Mouse (Mus musculus): ENCODE results near the gene Vdac1. TPM values are rescaled to one million over a fixed set of nuclear protein-coding genes. Genes with fewer than 3 reads are reported as not detected.

Vdac1 gene
- polyA plus RNA-seq, 1 experiment from 2014 or later: 265 TPM

- 48% methylated on average over 7 of the region's 7 CpGs for WGBS
- Histone ChIP-seq H3K4me3 (no peak overlapping the region), H3K4me2 (no peak overlapping the region), H3K9ac (no peak overlapping the region), H3K27ac (peak overlapping the region; percentile 38), H3K4me1 (peaks cover 35% of the 10 kb centered on the region), H3K9me3 (no peaks in the 10 kb centered on the region), H3K36me3 (no peaks in the 10 kb centered on the region), H3K27me3 (no peaks in the 10 kb centered on the region)
- no peak for ATAC-seq (ENCODE audit: borderline replicate concordance, extremely low read depth, low FRiP score, low TSS enrichment)
These were observed 24.7 kb upstream of the Vdac1 start for GRCm38 (mm10) chr11:52335924-52336323.

- 61% methylated on average over 10 of the region's 10 CpGs for WGBS
- no peak for ATAC-seq (ENCODE audit: borderline replicate concordance, extremely low read depth, low FRiP score, low TSS enrichment)
- Histone ChIP-seq H3K9ac (no peak overlapping the region), H3K27me3 (no peaks in the 10 kb centered on the region), H3K27ac (peak overlapping the region; percentile 37), H3K36me3 (no peaks in the 10 kb centered on the region), H3K4me1 (peaks cover 36% of the 10 kb centered on the region), H3K4me2 (no peak overlapping the region), H3K4me3 (no peak overlapping the region), H3K9me3 (no peaks in the 10 kb centered on the region)
These were observed 22.9 kb upstream of the Vdac1 start for GRCm38 (mm10) chr11:52337651-52338295.

GRCm38 (mm10) chr11:52338351-52338750 lies 22.3 kb upstream of the Vdac1 start:
- Histone ChIP-seq H3K27ac (peak overlapping the region; percentile 37; the same call in 1 of the 2 replicates), H3K4me2 (no peak overlapping the region), H3K4me1 (peaks cover 30% of the 10 kb centered on the region), H3K9me3 (no peaks in the 10 kb centered on the region), H3K36me3 (no peaks in the 10 kb centered on the region), H3K27me3 (no peaks in the 10 kb centered on the region), H3K9ac (no peak overlapping the region), H3K4me3 (no peak overlapping the region)
- ATAC-seq (ENCODE audit: borderline replicate concordance, extremely low read depth, low FRiP score, low TSS enrichment): no peak
- WGBS: 54% methylated on average over 3 of the region's 3 CpGs

GRCm38 (mm10) chr11:52339098-52339497 lies 21.6 kb upstream of the Vdac1 start:
- no peak overlapping the region for H3K27ac ChIP-seq
- no peaks in the 10 kb centered on the region for H3K9me3 ChIP-seq
- no peaks in the 10 kb centered on the region for H3K27me3 ChIP-seq
- H3K36me3 ChIP-seq: no peaks in the 10 kb centered on the region
- ATAC-seq (ENCODE audit: borderline replicate concordance, extremely low read depth, low FRiP score, low TSS enrichment): no peak
- H3K4me1 ChIP-seq: peaks cover 29% of the 10 kb centered on the region
- no peak overlapping the region for H3K9ac ChIP-seq
- no peak overlapping the region for H3K4me2 ChIP-seq
- H3K4me3 ChIP-seq: no peak overlapping the region
- 84% methylated on average over 4 of the region's 4 CpGs for WGBS

GRCm38 (mm10) chr11:52339512-52339911 lies 21.1 kb upstream of the Vdac1 start:
- Histone ChIP-seq H3K27ac (no peak overlapping the region), H3K4me2 (no peak overlapping the region), H3K27me3 (no peaks in the 10 kb centered on the region), H3K9ac (no peak overlapping the region), H3K36me3 (no peaks in the 10 kb centered on the region), H3K4me3 (no peak overlapping the region), H3K9me3 (no peaks in the 10 kb centered on the region), H3K4me1 (peaks cover 29% of the 10 kb centered on the region)
- WGBS: 87% methylated on average over 12 of the region's 12 CpGs
- ATAC-seq (ENCODE audit: borderline replicate concordance, extremely low read depth, low FRiP score, low TSS enrichment): no peak

GRCm38 (mm10) chr11:52340123-52340864 lies 20.4 kb upstream of the Vdac1 start:
- Histone ChIP-seq H3K4me2 (no peak overlapping the region), H3K4me1 (peaks cover 29% of the 10 kb centered on the region), H3K4me3 (no peak overlapping the region), H3K9me3 (no peaks in the 10 kb centered on the region), H3K36me3 (no peaks in the 10 kb centered on the region), H3K27me3 (no peaks in the 10 kb centered on the region), H3K9ac (no peak overlapping the region), H3K27ac (no peak overlapping the region)
- no peak for ATAC-seq (ENCODE audit: borderline replicate concordance, extremely low read depth, low FRiP score, low TSS enrichment)
- 81% methylated on average over 12 of the region's 12 CpGs for WGBS

- ATAC-seq (ENCODE audit: borderline replicate concordance, extremely low read depth, low FRiP score, low TSS enrichment): no peak
- Histone ChIP-seq H3K36me3 (no peaks in the 10 kb centered on the region), H3K9ac (no peak overlapping the region), H3K4me1 (peaks cover 27% of the 10 kb centered on the region), H3K4me3 (no peak overlapping the region), H3K4me2 (no peak overlapping the region), H3K27me3 (no peaks in the 10 kb centered on the region), H3K9me3 (no peaks in the 10 kb centered on the region), H3K27ac (no peak overlapping the region)
- 46% methylated on average over 9 of the region's 9 CpGs for WGBS
These were observed 19.7 kb upstream of the Vdac1 start for GRCm38 (mm10) chr11:52341001-52341400.

- Histone ChIP-seq H3K9ac (no peak overlapping the region), H3K4me2 (no peak overlapping the region), H3K36me3 (no peaks in the 10 kb centered on the region), H3K27me3 (no peaks in the 10 kb centered on the region), H3K27ac (no peak overlapping the region), H3K9me3 (no peaks in the 10 kb centered on the region), H3K4me1 (peaks cover 26% of the 10 kb centered on the region), H3K4me3 (no peak overlapping the region)
- 75% methylated on average over 5 of the region's 5 CpGs for WGBS
- no peak for ATAC-seq (ENCODE audit: borderline replicate concordance, extremely low read depth, low FRiP score, low TSS enrichment)
These were observed 19.2 kb upstream of the Vdac1 start for GRCm38 (mm10) chr11:52341476-52341875.

GRCm38 (mm10) chr11:52342296-52342695 lies 18.4 kb upstream of the Vdac1 start:
- WGBS: 77% methylated on average over 4 of the region's 4 CpGs
- Histone ChIP-seq H3K36me3 (no peaks in the 10 kb centered on the region), H3K4me2 (no peak overlapping the region), H3K9me3 (no peaks in the 10 kb centered on the region), H3K27ac (no peak overlapping the region), H3K27me3 (no peaks in the 10 kb centered on the region), H3K4me1 (peaks cover 30% of the 10 kb centered on the region), H3K9ac (no peak overlapping the region), H3K4me3 (no peak overlapping the region)
- ATAC-seq (ENCODE audit: borderline replicate concordance, extremely low read depth, low FRiP score, low TSS enrichment): no peak

GRCm38 (mm10) chr11:52343162-52343561 lies 17.5 kb upstream of the Vdac1 start:
- Histone ChIP-seq H3K36me3 (no peaks in the 10 kb centered on the region), H3K27me3 (no peaks in the 10 kb centered on the region), H3K4me2 (no peak overlapping the region), H3K9me3 (no peaks in the 10 kb centered on the region), H3K27ac (no peak overlapping the region), H3K9ac (no peak overlapping the region), H3K4me3 (no peak overlapping the region), H3K4me1 (peaks cover 22% of the 10 kb centered on the region)
- WGBS: 1% methylated on average over 6 of the region's 6 CpGs
- no peak for ATAC-seq (ENCODE audit: borderline replicate concordance, extremely low read depth, low FRiP score, low TSS enrichment)

GRCm38 (mm10) chr11:52344991-52345777 lies 15.5 kb upstream of the Vdac1 start:
- no peak overlapping the region for H3K4me3 ChIP-seq
- no peak for ATAC-seq (ENCODE audit: borderline replicate concordance, extremely low read depth, low FRiP score, low TSS enrichment)
- peaks cover 19% of the 10 kb centered on the region for H3K4me1 ChIP-seq
- no peaks in the 10 kb centered on the region for H3K27me3 ChIP-seq
- no peaks in the 10 kb centered on the region for H3K36me3 ChIP-seq
- no peak overlapping the region for H3K9ac ChIP-seq
- H3K27ac ChIP-seq: no peak overlapping the region
- H3K4me2 ChIP-seq: no peak overlapping the region; the same call in 1 of the 2 replicates
- WGBS: 70% methylated on average over 12 of the region's 12 CpGs
- no peaks in the 10 kb centered on the region for H3K9me3 ChIP-seq
